Mouse (Mus musculus) colon, adult 2 months (tissue): ENCODE data around the gene Fam166b. TPM values are rescaled to one million over a fixed set of nuclear protein-coding genes. Genes with fewer than 3 reads are reported as not detected.

Experiments used
- polyA plus RNA-seq: library from polyadenylated mRNA; depleted of rRNA; stranded (reverse); fragments of >200 nt; gene quantifications from 2 replicates; pipeline ENCODE4 v1.2.3, GENCODE M21; 2012; rRNA removed

The Fam166b gene
- 0.08 TPM in 1 of 2 replicates, not detected in the other for polyA plus RNA-seq

GRCm38 (mm10) chr4:43428946-43429345 lies at the start of gene Fam166b:
Gene Fam166b (minus strand): TSS chr4:43429134.

GRCm38 (mm10) chr4:43454041-43454836 lies 25.3 kb upstream of the Fam166b start, which contains the start of gene Cd72:
Gene Cd72 (minus strand): TSS chr4:43454628.

GRCm38 (mm10) chr4:43441639-43442038 lies 12.7 kb upstream of the Fam166b start, which contains the start of gene Tesk1:
Gene Tesk1 (plus strand): TSS chr4:43441939.

GRCm38 (mm10) chr4:43381408-43382154 lies 47.4 kb downstream of the Fam166b start, which contains the start of gene Rusc2:
Gene Rusc2 (plus strand): TSS chr4:43381979.

Other genes with a start within 250 kb of the Fam166b start
- gene Atp8b5, start 162.0 kb downstream of the Fam166b start, polyA plus RNA-seq: 0.22 and 0.28 TPM in 2 replicates
- 20.9 and 23.1 TPM in 2 replicates for gene Rusc2, start 47.2 kb downstream of the Fam166b start, polyA plus RNA-seq
- 90.2 and 100 TPM in 2 replicates for gene Tesk1, start 12.8 kb upstream of the Fam166b start, polyA plus RNA-seq
- 3.6 and 6.6 TPM in 2 replicates for gene Cd72, start 25.5 kb upstream of the Fam166b start, polyA plus RNA-seq
- 0.54 and 1.1 TPM in 2 replicates for gene Sit1, start 54.6 kb upstream of the Fam166b start, polyA plus RNA-seq
- 347 and 577 TPM in 2 replicates for gene Ccdc107, start 63.8 kb upstream of the Fam166b start, polyA plus RNA-seq
- 49.5 and 64.1 TPM in 2 replicates for gene Arhgef39, start 70.6 kb upstream of the Fam166b start, polyA plus RNA-seq
- gene Car9, start 77.8 kb upstream of the Fam166b start, polyA plus RNA-seq: 70.7 and 71.6 TPM in 2 replicates
- gene Tpm2, start 94.6 kb upstream of the Fam166b start, polyA plus RNA-seq: 199 and 235 TPM in 2 replicates
- gene Creb3, start 133.2 kb upstream of the Fam166b start, polyA plus RNA-seq: 93.5 and 113 TPM in 2 replicates
- gene Tln1, start 133.6 kb upstream of the Fam166b start, polyA plus RNA-seq: 98.4 and 102 TPM in 2 replicates
- 56.1 and 75.5 TPM in 2 replicates for gene Rgp1, start 149.6 kb upstream of the Fam166b start, polyA plus RNA-seq
- 13.0 and 13.3 TPM in 2 replicates for gene Gba2, start 149.7 kb upstream of the Fam166b start, polyA plus RNA-seq
- gene Msmp, start 155.4 kb upstream of the Fam166b start, polyA plus RNA-seq: 0.17 TPM in 1 of 2 replicates, not detected in the other
- gene Npr2, start 202.8 kb upstream of the Fam166b start, polyA plus RNA-seq: 18.2 and 19.2 TPM in 2 replicates
- 1.1 and 1.9 TPM in 2 replicates for gene Spag8, start 224.5 kb upstream of the Fam166b start, polyA plus RNA-seq
- gene Hint2, start 227.3 kb upstream of the Fam166b start, polyA plus RNA-seq: 72.2 and 79.4 TPM in 2 replicates
- 9.2 and 11.0 TPM in 2 replicates for gene Tmem8b, start 239.8 kb upstream of the Fam166b start, polyA plus RNA-seq
- 0.10 TPM in 1 of 2 replicates, not detected in the other for gene Fam221b, start 240.0 kb upstream of the Fam166b start, polyA plus RNA-seq